Mouse (Mus musculus) cerebellum, adult 9-11 months (tissue): ENCODE data around the gene Gm20388.
"Not testable (repeated sequence)": the region's sequence is repeated elsewhere in the genome, so short reads cannot be mapped to it uniquely, and the experiment has no call there.

ENCODE experiments used
- DNase-seq: peaks from one replicate; pipeline ENCODE4 v3.0.0; 2022

The Gm20388 gene

DNA sequence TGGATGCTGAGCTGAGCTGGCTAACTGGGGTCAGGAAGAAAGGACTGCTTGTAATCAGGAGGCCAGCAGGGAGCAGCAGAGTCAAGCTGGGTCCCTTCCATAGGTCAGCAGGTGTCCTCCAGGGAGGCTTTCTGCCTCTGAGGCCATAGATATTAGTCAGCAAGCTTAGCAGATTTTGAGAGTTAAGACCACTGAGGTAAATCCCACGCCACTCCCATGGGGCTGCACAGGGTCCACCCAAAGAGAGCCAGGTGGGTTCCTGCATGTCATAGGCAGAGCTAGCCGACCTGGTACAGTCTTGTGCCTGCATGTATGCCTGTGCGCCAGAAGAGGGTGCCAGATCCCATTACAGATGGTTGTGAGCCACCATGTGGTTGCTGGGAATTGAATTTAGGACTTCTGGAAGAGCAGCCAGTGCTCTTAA is 416.5 kb downstream of the Gm20388 start:
- no peak for DNase-seq

DNA sequence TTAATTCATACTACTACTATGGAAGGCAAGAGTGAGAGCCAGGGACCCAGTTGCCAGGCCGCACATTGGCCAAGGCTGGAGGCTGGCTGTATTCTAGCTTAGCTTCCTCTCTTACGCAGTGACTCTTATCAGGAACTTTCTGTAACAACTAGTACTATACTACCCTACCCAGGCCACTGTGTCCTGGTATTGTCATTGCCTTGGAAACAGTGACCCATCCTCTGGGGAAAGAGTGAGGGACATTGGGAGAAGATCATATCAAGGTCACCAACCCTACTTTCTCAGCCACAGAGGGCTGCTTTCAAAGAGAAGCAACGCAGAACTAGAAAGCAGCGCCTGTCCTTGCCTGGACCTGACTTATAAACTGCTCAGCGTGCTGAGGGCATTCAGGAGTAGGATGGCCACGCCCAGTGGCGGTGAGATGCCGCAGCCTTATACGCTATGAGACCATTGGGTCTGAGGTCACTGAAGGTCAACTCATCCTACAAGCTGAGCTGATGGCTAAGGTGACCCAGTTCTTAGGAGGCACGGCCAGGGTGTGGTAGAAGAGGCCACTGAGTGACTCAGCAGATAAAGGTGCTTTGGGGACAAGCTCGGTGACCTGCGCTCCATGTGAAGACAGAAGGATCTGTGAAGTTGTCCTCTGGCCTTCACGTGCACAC is 417.9 kb downstream of the Gm20388 start:
- no peak for DNase-seq

DNA sequence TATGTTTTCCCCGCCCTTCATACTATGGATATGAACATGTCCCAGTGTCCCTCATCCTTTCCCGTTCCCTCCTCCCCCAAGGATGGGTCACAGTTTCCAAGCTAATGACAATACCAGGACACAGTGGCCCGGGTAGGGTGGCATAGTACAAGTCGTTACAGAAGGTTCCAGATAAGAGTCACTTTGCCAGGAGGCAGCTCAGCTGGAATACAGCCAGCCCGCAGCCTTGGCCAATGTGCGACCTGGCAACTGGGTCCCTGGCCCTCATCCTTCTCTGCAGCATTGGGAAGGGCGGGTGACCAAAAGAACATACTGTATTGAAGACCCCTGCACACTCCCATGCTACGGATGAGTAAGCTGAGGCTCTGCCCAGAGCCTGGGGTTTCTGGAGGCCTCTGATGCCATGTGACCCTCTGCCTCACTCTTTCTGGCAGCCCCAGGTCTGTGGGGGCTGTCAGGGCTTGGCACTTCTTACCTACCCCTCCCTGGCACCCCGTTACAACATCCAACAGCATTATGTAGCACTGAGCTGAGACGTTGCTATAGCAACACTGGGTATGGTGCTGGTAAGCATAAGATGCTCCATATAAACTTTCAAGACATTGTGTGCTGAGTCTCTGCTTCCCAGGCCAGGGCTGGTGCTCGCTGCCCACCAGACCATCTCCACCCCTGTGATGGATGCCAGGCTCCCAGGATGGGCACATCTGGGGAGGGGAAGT is 418.5 kb downstream of the Gm20388 start:
- DNase-seq = no peak

DNA sequence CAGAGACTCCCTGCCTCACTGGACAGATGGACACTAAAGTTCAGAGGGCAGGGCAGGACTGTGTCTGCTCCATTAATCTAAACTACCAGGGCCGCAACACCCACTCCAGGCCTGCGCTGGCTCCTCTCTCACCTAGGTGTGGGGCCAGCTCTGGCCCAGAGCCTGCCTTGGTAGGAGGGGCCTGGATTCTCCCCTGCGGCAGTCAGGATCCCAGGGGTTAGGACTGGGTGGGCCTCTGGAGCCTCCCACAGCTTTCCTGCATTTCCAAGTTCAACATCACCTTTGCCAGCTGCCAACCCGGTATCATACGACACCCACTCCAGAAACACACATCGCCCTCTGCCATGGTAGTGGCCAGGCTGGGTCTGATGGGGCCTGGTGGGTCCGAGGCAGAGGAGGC is 420.4 kb downstream of the Gm20388 start:
- no peak for DNase-seq

DNA sequence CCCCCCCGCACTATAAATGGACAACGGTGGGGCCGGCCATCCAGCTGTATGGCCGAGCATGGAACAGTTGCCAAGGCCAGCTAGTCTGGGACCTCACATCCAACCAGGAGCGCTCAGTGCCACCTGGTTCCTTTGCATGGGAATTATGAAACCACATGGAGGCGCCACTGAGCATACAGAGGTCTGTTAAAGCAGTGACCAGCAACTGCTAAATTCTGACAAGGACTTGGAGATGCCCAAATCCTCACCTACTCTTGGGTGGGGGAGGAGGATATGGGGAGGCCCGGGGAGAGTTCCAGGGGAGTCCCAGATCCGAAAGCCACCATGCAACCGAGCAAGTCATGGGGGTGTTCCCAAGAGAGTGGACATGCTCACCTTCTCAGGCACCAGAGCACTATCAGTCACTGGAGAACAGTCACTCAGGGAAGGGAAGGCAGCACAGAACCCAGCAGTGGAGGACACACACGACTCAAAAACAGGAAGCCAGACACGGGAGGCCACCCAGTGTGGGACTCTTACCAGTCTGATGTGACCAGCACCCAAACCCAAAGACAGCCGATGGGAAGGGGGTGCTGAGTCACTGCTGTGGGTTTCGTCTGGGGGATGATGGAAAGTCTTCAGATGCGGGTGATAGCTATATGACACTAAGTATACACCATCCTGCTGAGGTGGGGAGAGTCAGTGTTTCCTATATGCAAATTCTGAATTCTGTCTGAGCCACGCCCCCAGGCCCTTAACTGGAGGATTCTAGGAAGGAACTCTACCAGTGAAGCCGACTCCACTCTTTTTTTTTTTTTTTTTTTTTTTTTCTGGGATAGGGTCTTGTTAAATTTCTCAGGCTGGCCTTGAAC is 422.0 kb downstream of the Gm20388 start:
- DNase-seq = peak; percentile 61

DNA sequence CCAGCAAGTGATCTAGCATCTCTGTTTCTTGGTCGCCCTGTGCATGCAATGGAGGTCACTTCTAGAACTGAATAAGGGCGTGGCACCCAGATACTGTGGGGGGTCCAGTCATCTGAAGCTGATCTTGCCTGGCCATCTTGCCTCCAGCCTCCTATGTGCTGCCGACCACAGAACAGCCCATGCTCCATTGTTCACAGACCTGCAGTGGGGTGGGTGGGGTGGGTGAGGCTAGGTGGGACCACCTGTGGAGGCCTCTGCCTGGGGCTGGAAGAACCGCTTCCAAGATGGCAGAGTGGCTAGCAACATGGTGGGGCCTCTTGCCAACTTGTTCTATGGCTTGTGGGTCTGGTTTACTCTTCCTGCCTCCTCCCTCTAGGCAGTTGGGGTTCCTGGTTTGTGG is 423.0 kb downstream of the Gm20388 start:
- no peak for DNase-seq

DNA sequence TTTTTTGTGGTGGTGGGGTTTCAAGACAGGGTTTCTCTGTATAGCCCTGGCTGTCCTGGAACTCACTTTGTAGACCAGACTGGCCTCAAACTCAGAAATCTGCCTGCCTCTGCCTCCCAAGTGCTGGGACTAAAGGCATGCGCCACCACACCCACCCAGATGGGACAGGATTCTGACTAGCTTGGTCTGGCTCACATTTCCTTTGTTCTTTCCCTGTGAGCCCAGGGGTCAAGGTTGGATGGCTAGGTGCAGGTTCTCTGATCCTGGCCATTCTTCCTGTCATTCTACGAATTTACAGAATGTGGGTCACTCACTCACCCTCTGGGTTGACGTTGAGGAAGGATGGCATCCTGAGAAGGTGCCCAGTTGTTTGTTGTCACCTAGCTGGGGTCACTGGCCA is 423.6 kb downstream of the Gm20388 start:
- not testable (repeated sequence) for DNase-seq

DNA sequence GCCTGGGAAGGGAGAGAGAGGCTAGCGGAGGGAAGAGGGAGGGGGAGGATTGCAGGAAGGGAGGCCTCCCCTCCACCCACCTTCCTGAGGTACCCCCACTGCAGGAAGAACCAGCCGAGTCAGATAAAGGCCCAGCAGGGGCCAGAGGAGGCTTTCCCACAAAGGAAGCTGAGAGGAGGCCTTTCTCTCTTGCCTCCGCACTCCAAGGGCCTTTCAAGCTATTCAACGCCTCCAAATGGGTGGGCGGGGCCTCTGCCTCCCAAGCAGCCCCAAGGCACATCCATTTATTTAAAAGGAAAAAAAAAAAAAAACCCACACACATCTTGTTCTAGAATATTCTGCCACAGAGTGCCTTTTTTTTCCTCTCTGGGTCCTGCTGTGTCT is 424.2 kb downstream of the Gm20388 start:
- peak; percentile 56 for DNase-seq

DNA sequence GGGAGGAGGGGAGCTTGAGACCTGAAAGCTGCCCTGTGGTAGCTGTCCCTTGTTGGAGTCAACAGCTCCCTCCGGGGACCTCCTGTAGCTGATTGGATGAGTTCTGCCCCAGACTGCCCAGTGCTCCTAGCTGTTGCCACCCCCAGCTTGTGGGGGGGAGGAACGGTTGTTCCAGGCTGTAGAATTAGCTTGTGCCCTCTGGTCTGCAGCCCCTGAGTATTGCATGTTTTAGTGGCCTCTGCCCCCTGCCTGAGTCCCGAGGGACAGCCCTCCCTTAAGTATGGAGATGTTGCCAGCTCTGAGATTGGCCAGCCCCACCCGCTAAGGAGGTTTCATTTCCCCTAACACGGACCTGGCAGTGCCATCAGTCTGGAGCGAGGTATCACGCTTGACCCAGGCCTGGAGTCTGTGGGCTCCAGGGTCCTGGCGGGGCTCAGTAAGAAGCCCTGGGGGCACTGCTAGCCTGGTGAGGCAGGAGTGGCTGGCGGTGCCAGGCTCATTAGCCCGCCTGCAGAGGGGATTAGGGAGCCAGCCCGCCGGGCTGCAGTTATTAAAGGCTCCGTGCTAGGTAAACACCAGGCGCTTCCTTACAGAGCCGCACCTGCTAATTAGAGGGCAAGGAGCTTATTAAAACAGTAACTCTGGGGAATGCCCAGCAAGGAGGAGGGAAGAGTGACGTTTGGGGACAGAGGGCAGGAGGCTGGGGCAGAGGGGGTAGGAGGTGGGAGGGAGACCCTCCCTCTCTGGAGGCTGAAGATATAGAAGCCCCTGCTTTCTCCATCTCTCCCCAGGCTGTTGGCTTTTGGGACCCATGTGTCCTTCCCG is 424.8 kb downstream of the Gm20388 start:
- DNase-seq = peak; percentile 56

DNA sequence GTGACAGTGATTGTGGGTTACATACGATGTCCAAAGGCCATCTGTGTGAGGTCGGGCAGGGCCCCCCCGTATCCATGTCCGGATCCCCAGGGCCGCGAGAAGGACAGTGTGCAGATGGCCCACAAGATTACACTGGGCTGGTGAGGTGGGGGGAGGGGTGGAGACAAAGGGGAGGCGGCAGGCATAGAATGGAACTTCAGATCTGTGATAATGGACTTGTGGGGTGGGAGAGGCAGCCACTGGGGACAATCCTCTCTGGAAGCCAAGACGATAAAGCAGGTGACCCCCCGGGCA is 425.4 kb downstream of the Gm20388 start:
- DNase-seq = peak; percentile 56

DNA sequence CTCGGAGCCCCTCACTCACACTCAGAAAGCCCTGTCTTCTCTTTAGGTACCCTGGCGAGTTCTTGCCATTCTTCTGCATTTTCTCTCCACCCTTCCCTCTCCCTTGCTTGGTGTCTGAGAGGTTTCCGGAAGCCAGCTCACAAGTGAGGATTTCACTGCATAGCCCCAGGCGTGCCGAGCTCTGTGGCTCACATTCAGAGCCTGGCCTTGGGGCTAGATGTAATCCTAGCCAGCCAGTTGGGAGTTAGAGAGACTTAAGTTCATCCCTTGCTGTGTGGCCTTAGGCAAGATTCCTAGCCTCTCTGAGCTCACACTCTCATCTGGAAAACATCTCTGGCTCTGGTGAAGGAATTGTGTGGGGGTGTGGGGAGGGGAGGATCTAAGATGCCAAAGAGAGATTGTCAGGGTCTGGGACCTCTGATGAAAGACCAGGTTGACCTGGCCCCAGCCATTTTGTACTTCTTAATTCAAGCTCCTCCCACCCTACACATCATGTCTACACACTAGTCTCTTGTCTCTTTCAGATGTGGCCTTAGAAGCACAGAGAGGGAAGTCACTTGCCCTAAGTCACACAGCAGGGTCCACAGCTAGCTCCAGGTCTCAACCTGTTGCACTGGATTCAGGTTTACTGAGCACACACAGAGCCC is 426.4 kb downstream of the Gm20388 start:
- no peak for DNase-seq

DNA sequence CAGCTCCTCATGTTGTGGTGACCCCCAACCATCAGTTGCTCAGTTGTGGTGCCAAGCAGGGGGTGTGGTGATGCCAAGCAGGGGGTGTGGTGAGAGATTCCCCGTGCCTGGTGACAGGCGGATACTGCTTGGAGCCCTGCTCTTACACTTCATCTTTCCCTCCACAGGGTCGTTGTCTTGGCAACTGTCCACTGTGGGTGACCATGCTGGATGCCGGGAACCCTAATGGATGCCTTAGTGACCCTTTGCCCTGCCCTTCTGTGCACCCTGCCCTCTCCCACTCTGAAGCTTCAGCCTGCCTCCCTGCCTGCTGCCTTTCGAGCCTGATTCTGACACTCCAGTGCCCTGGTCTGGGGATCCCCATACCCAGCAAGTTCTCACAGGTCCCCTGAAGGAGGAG is 427.0 kb downstream of the Gm20388 start:
- DNase-seq = no peak

DNA sequence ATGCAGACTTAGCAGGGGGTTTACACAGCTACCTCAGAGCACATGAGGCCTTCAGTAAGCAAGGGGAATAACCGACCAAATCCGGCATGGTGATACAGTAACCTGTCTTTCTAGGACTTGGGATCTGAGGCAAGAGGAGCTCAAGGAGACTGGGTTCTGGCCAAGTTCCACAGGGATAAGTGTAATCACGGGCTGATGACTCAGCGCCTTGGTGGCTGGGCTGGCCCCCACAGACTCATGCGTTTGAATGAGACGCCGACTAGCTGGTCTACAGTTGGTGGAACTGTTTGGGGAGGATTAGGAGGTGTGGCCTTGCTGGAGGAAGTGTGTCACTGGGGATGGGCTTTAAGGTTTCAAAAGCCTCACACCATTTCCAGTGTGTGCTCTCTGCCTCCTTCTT is 428.0 kb downstream of the Gm20388 start:
- no peak for DNase-seq

DNA sequence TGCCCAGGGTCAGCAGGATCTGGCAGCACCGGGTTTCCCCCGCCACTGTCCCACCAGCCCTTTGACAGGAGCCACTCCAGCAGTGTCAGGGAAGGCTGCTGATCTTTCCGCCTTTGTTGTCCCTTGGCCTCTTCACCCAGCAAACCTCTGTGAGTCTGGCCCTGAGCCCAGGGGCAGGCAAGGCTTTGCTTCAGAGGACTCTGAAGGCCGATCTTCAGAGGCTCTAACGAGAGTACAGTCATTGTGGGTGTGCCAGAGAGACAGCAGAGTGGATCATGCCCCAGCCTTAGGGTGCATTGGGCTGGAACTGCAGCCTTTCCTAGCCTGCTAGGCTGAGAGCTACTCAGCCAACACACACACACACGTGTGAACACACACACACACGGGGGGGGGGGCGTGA is 429.1 kb downstream of the Gm20388 start:
- DNase-seq = no peak

DNA sequence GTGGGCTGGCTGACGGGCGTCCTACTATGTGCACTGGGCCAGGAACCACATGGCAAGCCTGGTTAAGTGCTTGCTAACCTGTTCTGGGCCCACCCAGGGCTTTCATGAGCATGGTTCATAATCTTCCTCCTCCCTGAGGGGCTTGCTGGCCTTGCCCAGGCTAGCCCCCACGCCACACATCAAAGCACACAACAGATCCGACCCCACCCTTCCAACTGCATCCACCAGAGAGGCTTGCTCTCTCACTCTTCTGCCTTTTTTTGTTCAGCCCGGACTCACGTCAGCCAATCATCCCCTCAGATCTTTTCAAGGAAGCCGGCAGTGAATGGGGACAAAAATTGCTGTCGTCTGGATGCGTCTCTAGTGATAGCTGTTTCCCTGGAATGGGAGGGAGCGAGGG is 430.5 kb downstream of the Gm20388 start:
- no peak for DNase-seq

DNA sequence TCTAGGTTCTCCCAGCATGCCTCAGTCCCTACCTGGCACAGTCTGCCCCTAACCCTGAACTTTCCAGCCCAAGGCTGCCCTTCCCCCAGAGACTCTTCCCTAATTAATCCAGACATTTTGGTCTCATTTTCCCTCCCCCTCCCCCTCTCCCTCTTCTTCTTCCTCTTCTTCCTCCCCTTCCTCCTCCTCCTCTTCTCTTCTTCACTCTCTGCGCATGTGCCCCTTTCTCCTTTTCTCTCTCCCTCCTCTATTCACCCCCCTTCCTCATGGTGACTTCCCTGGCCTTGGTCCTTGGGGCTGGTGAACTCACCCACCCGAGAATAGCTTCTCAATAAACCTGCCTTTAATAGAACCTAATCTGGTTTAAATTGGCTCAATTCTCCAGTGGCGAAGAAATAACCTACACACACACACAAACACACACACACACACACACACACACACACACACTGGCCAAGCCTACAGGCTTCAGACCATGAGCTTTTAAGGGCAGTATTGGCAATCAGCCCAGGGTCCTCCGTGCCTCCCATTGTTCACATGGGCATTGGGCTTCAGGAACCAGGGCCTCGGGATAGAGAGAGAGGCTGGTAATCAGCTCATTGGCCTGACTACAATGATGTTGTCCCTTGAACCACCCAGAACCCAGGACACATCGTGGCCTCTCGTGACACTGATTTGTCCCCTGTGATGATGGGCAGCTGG is 432.4 kb downstream of the Gm20388 start:
- DNase-seq = no peak

DNA sequence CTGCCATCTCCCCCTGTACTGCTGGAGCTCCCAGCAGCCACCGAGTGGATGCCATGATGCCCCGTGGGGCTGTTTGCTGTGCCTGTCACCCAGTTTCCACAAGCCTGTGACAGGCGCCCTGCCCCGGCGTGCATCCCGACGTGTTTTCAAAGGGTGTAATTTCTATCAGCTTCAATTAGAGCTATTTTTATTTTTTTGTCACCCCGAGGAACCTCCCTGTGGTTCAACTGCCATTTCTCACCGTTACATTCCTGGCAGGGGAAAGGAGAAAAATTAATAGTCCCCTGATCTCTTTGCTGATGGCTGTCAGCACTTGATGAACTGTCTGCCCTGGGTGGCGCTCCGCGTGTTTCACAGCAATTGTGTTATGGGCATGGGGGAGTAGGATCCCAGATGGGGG is 432.9 kb downstream of the Gm20388 start:
- DNase-seq = no peak

DNA sequence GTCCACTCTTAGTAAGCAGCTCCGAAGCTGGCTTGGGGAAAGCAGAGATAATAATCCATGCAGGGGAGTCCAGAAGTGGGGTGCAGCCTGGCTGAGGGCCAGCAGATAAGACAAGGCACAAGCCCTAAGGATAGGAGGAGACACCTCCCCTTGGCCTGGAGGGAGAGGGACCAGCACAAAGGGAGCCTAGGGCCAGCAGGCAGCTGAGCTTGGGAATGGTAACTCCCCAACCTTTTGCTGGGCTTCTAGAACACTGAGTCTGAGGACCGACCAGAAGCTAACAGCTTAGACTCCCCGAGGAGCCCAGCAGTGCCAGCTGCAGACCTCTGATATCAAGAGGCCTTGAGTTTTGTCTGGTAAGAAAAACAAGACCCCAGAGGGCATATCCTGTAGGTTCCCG is 433.5 kb downstream of the Gm20388 start:
- no peak for DNase-seq

DNA sequence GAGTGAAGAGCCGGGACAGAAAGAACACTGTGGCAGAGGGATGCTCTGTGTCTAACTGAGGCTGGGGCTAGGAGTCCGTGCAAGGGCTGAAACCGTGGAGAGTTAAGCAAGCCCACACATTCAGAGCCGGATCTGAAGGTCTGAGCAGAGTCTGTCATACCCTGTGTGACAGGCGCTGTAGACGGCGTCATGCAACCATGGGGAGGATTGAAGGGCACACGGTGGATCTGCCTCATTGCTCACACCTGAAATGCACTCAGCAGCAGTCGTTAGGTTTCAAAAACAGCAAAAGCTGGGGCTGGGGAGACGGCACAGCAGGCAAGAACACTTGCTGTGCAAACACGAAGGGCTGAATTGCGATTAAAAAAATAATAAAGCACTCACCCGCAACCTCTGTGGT is 433.9 kb downstream of the Gm20388 start:
- DNase-seq = no peak

DNA sequence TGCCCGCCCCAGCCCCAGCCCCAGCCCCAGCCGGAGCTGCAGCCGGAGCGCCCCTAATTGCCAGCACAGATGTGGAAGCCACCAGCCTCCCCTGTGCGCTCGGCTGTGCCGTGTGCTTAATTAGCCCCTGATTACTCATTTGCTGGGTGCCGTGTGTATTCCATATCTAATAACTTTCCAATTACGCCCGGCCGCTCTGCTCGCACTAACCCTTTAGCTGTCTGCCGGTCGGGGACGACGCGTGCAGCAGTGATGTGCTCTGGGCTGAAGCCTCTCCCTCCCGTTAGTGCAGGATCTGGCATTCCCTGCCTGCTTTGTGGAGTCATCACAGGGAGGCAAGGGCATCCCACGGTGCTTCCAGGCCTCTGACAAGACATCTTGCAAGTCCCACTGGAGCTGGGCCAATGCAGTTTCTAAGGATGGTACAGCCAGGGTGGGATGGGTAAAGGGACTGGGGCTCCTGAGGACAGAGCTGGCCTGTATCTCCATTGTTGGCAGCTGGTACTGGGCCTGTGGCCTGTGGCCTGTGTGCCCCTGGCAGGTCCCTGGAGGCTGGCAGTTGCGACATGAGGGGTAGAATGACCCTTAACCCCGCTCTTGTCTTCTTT is 437.2 kb downstream of the Gm20388 start:
- DNase-seq = no peak

DNA sequence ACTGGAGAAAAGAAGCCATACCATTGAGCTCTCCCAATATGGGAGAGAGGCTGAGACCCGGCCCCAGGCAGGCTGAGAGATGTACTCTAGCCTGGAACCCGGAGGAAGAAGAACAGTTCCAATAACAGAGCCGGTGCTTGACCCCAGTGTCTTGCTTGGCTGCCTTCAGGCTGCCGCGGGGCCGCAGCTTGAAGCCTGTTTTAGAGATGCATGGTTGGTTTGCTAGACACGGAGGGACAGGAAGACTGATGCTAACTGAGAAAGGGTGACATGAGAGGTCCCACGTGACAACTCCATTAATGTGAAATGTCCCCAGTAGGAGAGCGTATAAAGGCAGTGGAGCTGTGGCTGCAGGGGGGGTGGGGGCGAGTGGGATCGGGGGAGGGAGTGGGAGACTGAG is 438.3 kb downstream of the Gm20388 start:
- no peak for DNase-seq
